Mouse (Mus musculus) T-helper 17 cell (primary cell): ENCODE results near the gene Asgr1.

Experiments used
- in situ Hi-C, 2 experiments: fragments of 300-600 bp; cut with MboI, MseI; formaldehyde crosslinking; loops; 1 replicate in 1 of 2; 2 replicates in 1 of 2; pipeline ENCODE4 v1.15.1; 2025; ENCODE audit warnings: high pct_unique_total_duplicates in 2 of 2

The Asgr1 gene

GRCm38 (mm10) chr11:70023481-70024150, 30.3 kb upstream of the Asgr1 start:
- in situ Hi-C loops: no loop called here

- in situ Hi-C loops: no loop called here
Observed at GRCm38 (mm10) chr11:70024151-70024514, 29.8 kb upstream of the Asgr1 start.

GRCm38 (mm10) chr11:70026689-70027088, 27.2 kb upstream of the Asgr1 start:
- in situ Hi-C loops: no loop called here

GRCm38 (mm10) chr11:70027397-70027796, 26.5 kb upstream of the Asgr1 start:
- in situ Hi-C loops: no loop called here

GRCm38 (mm10) chr11:70028401-70029129, 25.3 kb upstream of the Asgr1 start:
- in situ Hi-C loops: no loop called here

GRCm38 (mm10) chr11:70029130-70029801, 24.6 kb upstream of the Asgr1 start:
- in situ Hi-C loops: no loop called here

- in situ Hi-C loops: loop anchor here in 1 of 2 experiments (5.0 kb wide), 1 partner anchor 692 kb away; no protein-coding TSS in a partner anchor
Observed at GRCm38 (mm10) chr11:70029829-70030550, 23.9 kb upstream of the Asgr1 start.

- in situ Hi-C loops: loop anchor here in 1 of 2 experiments (5.0 kb wide), 1 partner anchor 692 kb away; no protein-coding TSS in a partner anchor
Observed at GRCm38 (mm10) chr11:70030651-70031320, 23.1 kb upstream of the Asgr1 start.

- in situ Hi-C loops: loop anchor here in 1 of 2 experiments (5.0 kb wide), 1 partner anchor 691 kb away; no protein-coding TSS in a partner anchor
Observed at GRCm38 (mm10) chr11:70031321-70031670, 22.6 kb upstream of the Asgr1 start.

- in situ Hi-C loops: no loop called here
Observed at GRCm38 (mm10) chr11:70038174-70038573, 15.7 kb upstream of the Asgr1 start.

GRCm38 (mm10) chr11:70039631-70040030, 14.3 kb upstream of the Asgr1 start:
- in situ Hi-C loops: no loop called here

GRCm38 (mm10) chr11:70040184-70040583, 13.7 kb upstream of the Asgr1 start:
- in situ Hi-C loops: no loop called here

- in situ Hi-C loops: no loop called here
Observed at GRCm38 (mm10) chr11:70042309-70043085, 11.4 kb upstream of the Asgr1 start.

GRCm38 (mm10) chr11:70043665-70044064, 10.2 kb upstream of the Asgr1 start:
- in situ Hi-C loops: no loop called here

GRCm38 (mm10) chr11:70045435-70045834, 8.4 kb upstream of the Asgr1 start:
- in situ Hi-C loops: no loop called here

- in situ Hi-C loops: no loop called here
Observed at GRCm38 (mm10) chr11:70049366-70049765, 4.5 kb upstream of the Asgr1 start.

- in situ Hi-C loops: loop anchor here in 1 of 2 experiments (5.0 to 10.0 kb wide), 2 partner anchors 52 to 125 kb away; no protein-coding TSS in a partner anchor
Observed at GRCm38 (mm10) chr11:70049816-70050215, 4.1 kb upstream of the Asgr1 start.

GRCm38 (mm10) chr11:70053156-70053555, 729 bp upstream of the Asgr1 start:
- in situ Hi-C loops: loop anchor here in 1 of 2 experiments (5.0 to 10.0 kb wide), 2 partner anchors 49 to 122 kb away; no protein-coding TSS in a partner anchor

GRCm38 (mm10) chr11:70055618-70056214, 1.8 kb downstream of the Asgr1 start:
- in situ Hi-C loops: loop anchor here in 1 of 2 experiments (5.0 to 10.0 kb wide), 2 partner anchors 119 to 142 kb away; no protein-coding TSS in a partner anchor

GRCm38 (mm10) chr11:70057805-70058204, 3.9 kb downstream of the Asgr1 start:
- in situ Hi-C loops: loop anchor here in 1 of 2 experiments (5.0 to 10.0 kb wide), 2 partner anchors 117 to 139 kb away; no protein-coding TSS in a partner anchor
